Mouse (Mus musculus): ENCODE results near the gene Npr3. TPM values are rescaled to one million over a fixed set of nuclear protein-coding genes. Genes with fewer than 3 reads are reported as not detected.

The Npr3 gene
- polyA plus RNA-seq, 1 experiment = 0.57 TPM

DNA sequence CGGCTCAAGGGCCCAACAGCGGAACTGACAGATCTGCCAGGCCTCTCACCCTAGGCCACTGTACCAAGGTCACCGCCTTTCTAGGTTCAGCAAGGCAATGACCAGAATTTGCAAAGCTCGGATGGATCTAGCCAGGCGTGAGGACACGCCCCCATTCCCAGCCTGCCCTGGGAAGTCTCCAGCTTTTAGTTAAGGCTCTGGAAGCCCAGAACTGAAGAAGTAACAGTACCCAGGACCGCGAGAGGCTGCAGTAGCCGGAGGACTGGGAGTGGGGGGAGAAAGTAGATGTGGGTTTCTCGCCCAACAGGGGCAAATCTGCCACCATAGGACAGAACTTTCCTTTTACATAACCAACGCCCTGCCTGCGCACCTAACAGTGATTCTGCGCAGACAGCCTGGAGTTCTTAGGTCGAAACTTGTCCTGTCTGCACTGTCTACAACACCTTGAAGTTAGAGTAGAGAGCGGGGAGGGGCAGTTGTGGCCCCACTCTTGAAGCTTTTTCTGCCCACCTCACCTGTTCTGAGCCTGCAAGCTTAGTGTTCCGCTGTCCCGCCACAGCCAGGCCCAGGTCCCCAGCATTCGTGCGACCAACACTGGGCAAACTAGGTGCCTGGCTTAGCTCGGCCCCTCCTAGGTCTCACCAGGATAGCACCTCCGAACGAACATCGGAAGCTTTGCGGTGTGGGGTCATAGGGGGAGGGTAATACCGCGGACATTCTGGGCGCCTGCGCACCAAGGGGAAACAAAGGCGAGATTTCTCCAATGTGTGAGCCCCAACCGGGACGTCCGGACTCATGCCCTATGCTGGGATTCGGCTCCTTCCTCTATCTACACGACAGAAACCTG, 3.7 kb downstream of the Npr3 start:
- Histone ChIP-seq H3K27me3 (ENCODE audit: control insufficient read depth, insufficient read depth, low read length) (peaks cover 6% of the 10 kb centered on the region; the same call in 1 of the 2 replicates), H3K27ac (ENCODE audit: insufficient read depth, low read length) (no peak overlapping the region), H3K4me1 (ENCODE audit: control insufficient read depth, insufficient read depth, low read length) (peaks cover 8% of the 10 kb centered on the region; the same call in 1 of the 2 replicates), H3K4me3 (replicated peaks; ENCODE audit: insufficient read depth, low read depth, low read length) (no peak overlapping the region)
- WGBS = 14% methylated on average over 34 of the region's 34 CpGs
- DNase-seq = no peak
- TF ChIP-seq CTCF (IDR thresholded peaks at IDR 0.05; ENCODE audit: borderline replicate concordance, insufficient read depth, low read depth, low read length) (no peak), POLR2A (IDR thresholded peaks at IDR 0.05; ENCODE audit: borderline replicate concordance, insufficient read depth, low read length) (no peak)

GRCm38 (mm10) chr15:11897617-11898016, 9.5 kb downstream of the Npr3 start:
- Histone ChIP-seq H3K27ac (ENCODE audit: insufficient read depth, low read length) (no peak overlapping the region), H3K27me3 (ENCODE audit: control insufficient read depth, insufficient read depth, low read length) (no peaks in the 10 kb centered on the region), H3K4me1 (ENCODE audit: control insufficient read depth, insufficient read depth, low read length) (no peaks in the 10 kb centered on the region), H3K4me3 (replicated peaks; ENCODE audit: insufficient read depth, low read depth, low read length) (no peak overlapping the region)
- no peak for DNase-seq
- no peak for TF ChIP-seq POLR2A (IDR thresholded peaks at IDR 0.05; ENCODE audit: borderline replicate concordance, insufficient read depth, low read length)
- no peak for TF ChIP-seq CTCF (IDR thresholded peaks at IDR 0.05; ENCODE audit: borderline replicate concordance, insufficient read depth, low read depth, low read length)
- 91% methylated on average over 8 of the region's 8 CpGs for WGBS

GRCm38 (mm10) chr15:11897162-11897561, 9.9 kb downstream of the Npr3 start:
- no peaks in the 10 kb centered on the region for H3K27me3 ChIP-seq (ENCODE audit: control insufficient read depth, insufficient read depth, low read length)
- no peaks in the 10 kb centered on the region for H3K4me1 ChIP-seq (ENCODE audit: control insufficient read depth, insufficient read depth, low read length)
- no peak overlapping the region for H3K27ac ChIP-seq (ENCODE audit: insufficient read depth, low read length)
- 72% methylated on average over 5 of the region's 5 CpGs for WGBS
- H3K4me3 ChIP-seq (replicated peaks; ENCODE audit: insufficient read depth, low read depth, low read length) = no peak overlapping the region
- TF ChIP-seq CTCF (IDR thresholded peaks at IDR 0.05; ENCODE audit: borderline replicate concordance, insufficient read depth, low read depth, low read length) = no peak
- no peak for DNase-seq

DNA sequence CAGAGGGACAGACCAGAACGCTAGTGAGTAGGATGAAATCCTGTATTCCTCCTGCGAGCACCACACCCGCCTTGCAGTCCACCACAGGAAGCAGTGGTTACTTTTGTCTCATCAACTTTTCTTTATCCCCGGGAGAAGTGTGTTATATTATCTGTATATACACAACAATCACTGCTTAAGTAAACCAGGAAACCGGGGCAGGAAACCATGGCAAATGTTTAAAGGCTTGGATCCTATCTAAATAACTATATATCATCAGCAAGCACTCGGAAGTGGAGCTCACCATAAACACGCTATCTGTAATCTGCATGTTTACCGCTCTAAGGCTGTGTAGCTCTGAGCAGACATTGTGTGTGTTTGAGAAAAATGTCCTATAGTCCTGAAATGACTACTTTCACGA, 13.1 kb downstream of the Npr3 start:
- H3K4me3 ChIP-seq (replicated peaks; ENCODE audit: insufficient read depth, low read depth, low read length) = no peak overlapping the region
- TF ChIP-seq POLR2A (IDR thresholded peaks at IDR 0.05; ENCODE audit: borderline replicate concordance, insufficient read depth, low read length) (no peak), CTCF (IDR thresholded peaks at IDR 0.05; ENCODE audit: borderline replicate concordance, insufficient read depth, low read depth, low read length) (no peak)
- H3K27ac ChIP-seq (ENCODE audit: insufficient read depth, low read length) = no peak overlapping the region
- 80% methylated on average over 9 of the region's 9 CpGs for WGBS
- no peaks in the 10 kb centered on the region for H3K4me1 ChIP-seq (ENCODE audit: control insufficient read depth, insufficient read depth, low read length)
- DNase-seq = no peak
- H3K27me3 ChIP-seq (ENCODE audit: control insufficient read depth, insufficient read depth, low read length) = no peaks in the 10 kb centered on the region

GRCm38 (mm10) chr15:11891395-11891794, 15.7 kb downstream of the Npr3 start:
- Histone ChIP-seq H3K27ac (ENCODE audit: insufficient read depth, low read length) (no peak overlapping the region), H3K4me3 (replicated peaks; ENCODE audit: insufficient read depth, low read depth, low read length) (no peak overlapping the region), H3K4me1 (ENCODE audit: control insufficient read depth, insufficient read depth, low read length) (no peaks in the 10 kb centered on the region), H3K27me3 (ENCODE audit: control insufficient read depth, insufficient read depth, low read length) (no peaks in the 10 kb centered on the region)
- TF ChIP-seq CTCF (IDR thresholded peaks at IDR 0.05; ENCODE audit: borderline replicate concordance, insufficient read depth, low read depth, low read length) = no peak
- DNase-seq = no peak
- 51% methylated on average over 3 of the region's 3 CpGs for WGBS

GRCm38 (mm10) chr15:11882508-11883205, 24.4 kb downstream of the Npr3 start:
- Histone ChIP-seq H3K4me3 (replicated peaks; ENCODE audit: insufficient read depth, low read depth, low read length) (no peak overlapping the region), H3K27me3 (ENCODE audit: control insufficient read depth, insufficient read depth, low read length) (no peaks in the 10 kb centered on the region), H3K27ac (ENCODE audit: insufficient read depth, low read length) (no peak overlapping the region), H3K4me1 (ENCODE audit: control insufficient read depth, insufficient read depth, low read length) (no peaks in the 10 kb centered on the region)
- WGBS = 25% methylated on average over 10 of the region's 10 CpGs
- DNase-seq = no peak
- no peak for TF ChIP-seq CTCF (IDR thresholded peaks at IDR 0.05; ENCODE audit: borderline replicate concordance, insufficient read depth, low read depth, low read length)

- Histone ChIP-seq H3K4me1 (ENCODE audit: control insufficient read depth, insufficient read depth, low read length) (no peaks in the 10 kb centered on the region), H3K27me3 (ENCODE audit: control insufficient read depth, insufficient read depth, low read length) (no peaks in the 10 kb centered on the region), H3K27ac (ENCODE audit: insufficient read depth, low read length) (no peak overlapping the region), H3K4me3 (replicated peaks; ENCODE audit: insufficient read depth, low read depth, low read length) (no peak overlapping the region)
- WGBS = 83% methylated on average over 6 of the region's 6 CpGs
- no peak for DNase-seq
- TF ChIP-seq CTCF (IDR thresholded peaks at IDR 0.05; ENCODE audit: borderline replicate concordance, insufficient read depth, low read depth, low read length) (no peak), POLR2A (IDR thresholded peaks at IDR 0.05; ENCODE audit: borderline replicate concordance, insufficient read depth, low read length) (no peak)
Measured at GRCm38 (mm10) chr15:11881822-11882221, 25.3 kb downstream of the Npr3 start.

GRCm38 (mm10) chr15:11878334-11878733, 28.8 kb downstream of the Npr3 start:
- H3K4me1 ChIP-seq (ENCODE audit: control insufficient read depth, insufficient read depth, low read length) = no peaks in the 10 kb centered on the region
- DNase-seq = no peak
- no peaks in the 10 kb centered on the region for H3K27me3 ChIP-seq (ENCODE audit: control insufficient read depth, insufficient read depth, low read length)
- no peak overlapping the region for H3K4me3 ChIP-seq (replicated peaks; ENCODE audit: insufficient read depth, low read depth, low read length)
- 86% methylated on average over 1 of the region's 1 CpGs for WGBS
- no peak for TF ChIP-seq CTCF (IDR thresholded peaks at IDR 0.05; ENCODE audit: borderline replicate concordance, insufficient read depth, low read depth, low read length)
- no peak for TF ChIP-seq POLR2A (IDR thresholded peaks at IDR 0.05; ENCODE audit: borderline replicate concordance, insufficient read depth, low read length)
- H3K27ac ChIP-seq (ENCODE audit: insufficient read depth, low read length) = no peak overlapping the region
